Mouse (Mus musculus) MEL (cell line): Measurements from ENCODE around the gene Desi2. TPM values are rescaled to one million over a fixed set of nuclear protein-coding genes. Genes with fewer than 3 reads are reported as not detected.
"Not testable (repeated sequence)": the region's sequence is repeated elsewhere in the genome, so short reads cannot be mapped to it uniquely, and the experiment has no call there.

Experiments used
- DNase-seq: peaks from one replicate; pipeline ENCODE4 v3.0.0; 2011; ENCODE audit warnings: low read depth, low spot score
- H3K27ac ChIP-seq: 2 replicates; pipeline ENCODE4 v1.5.1; 2012; ENCODE audit warnings: low read depth, mild to moderate bottlenecking, control low read depth, low read length, moderate library complexity; ENCODE audit not compliant: control insufficient read depth
- H3K27me3 ChIP-seq, 2 experiments: fragments of 150-350 bp in 1 of 2; sonication (generic) in 1 of 2; 2 replicates each; pipeline ENCODE4 v1.6.1; 2012; ENCODE audit warnings: low read length in 2 of 2, mild to moderate bottlenecking in 2 of 2, improper control_type of control experiment in 1 of 2, moderate library complexity in 1 of 2; ENCODE audit not compliant: insufficient read depth in 2 of 2, control insufficient read depth in 1 of 2
- H3K36me3 ChIP-seq, 2 experiments: 2 replicates each; pipeline ENCODE4 v1.6.1; 2012 to 2014; ENCODE audit warnings: low read length in 2 of 2, improper control_type of control experiment in 1 of 2, inconsistent platforms in 1 of 2, mild to moderate bottlenecking in 1 of 2; ENCODE audit not compliant: insufficient read depth in 2 of 2, control insufficient read depth in 1 of 2
- H3K4me1 ChIP-seq, 2 experiments: fragments of 150-350 bp in 1 of 2; sonication (generic) in 1 of 2; 2 replicates each; pipeline ENCODE4 v1.6.1; 2012; ENCODE audit warnings: low read length in 2 of 2, improper control_type of control experiment in 1 of 2, mild to moderate bottlenecking in 1 of 2; ENCODE audit not compliant: insufficient read depth in 2 of 2, control insufficient read depth in 1 of 2
- H3K4me3 ChIP-seq, 2 experiments: fragments of 150-350 bp in 1 of 2; sonication (generic) in 1 of 2; 2 replicates each; pipeline ENCODE4 v1.5.1; 2012; ENCODE audit warnings: low read depth in 2 of 2, low read length in 2 of 2, mild to moderate bottlenecking in 2 of 2, moderate library complexity in 2 of 2, control low read depth in 1 of 2, improper control_type of control experiment in 1 of 2; ENCODE audit not compliant: control insufficient read depth in 1 of 2, insufficient read depth in 1 of 2
- H3K79me2 ChIP-seq: 2 replicates; pipeline ENCODE4 v1.6.1; 2012; ENCODE audit warnings: mild to moderate bottlenecking, low read length, moderate library complexity; ENCODE audit not compliant: control insufficient read depth, poor library complexity, insufficient read depth
- H3K9ac ChIP-seq: 2 replicates; pipeline ENCODE4 v1.6.1; 2012; ENCODE audit warnings: low read depth, mild to moderate bottlenecking, control low read depth, low read length, moderate library complexity; ENCODE audit not compliant: control insufficient read depth, poor library complexity, severe bottlenecking
- H3K9me3 ChIP-seq: fragments of 150-350 bp; sonication (generic); replicated peaks from 2 replicates; pipeline ENCODE4 v1.6.1; 2012; ENCODE audit warnings: mild to moderate bottlenecking, low read length, improper control_type of control experiment, moderate library complexity; ENCODE audit not compliant: insufficient read depth
- CHD2 ChIP-seq: IDR thresholded peaks from 2 replicates; pipeline ENCODE4 v1.6.1; 2011; ENCODE audit warnings: low read length, improper control_type of control experiment
- CTCF ChIP-seq, 3 experiments: IDR thresholded peaks in 2 of 3; conservative IDR thresholded peaks in 1 of 3; 2 replicates each; pipeline ENCODE4 v1.5.1; 2011 to 2012; ENCODE audit warnings: low read length in 3 of 3, low read depth in 2 of 3, mild to moderate bottlenecking in 2 of 3, improper control_type of control experiment in 1 of 3, inconsistent platforms in 1 of 3, mixed read lengths in 1 of 3, moderate library complexity in 1 of 3; ENCODE audit not compliant: control insufficient read depth in 1 of 3, insufficient read depth in 1 of 3, poor library complexity in 1 of 3, severe bottlenecking in 1 of 3
- ELF1 ChIP-seq: IDR thresholded peaks from 2 replicates; pipeline ENCODE4 v1.6.1; 2014; ENCODE audit warnings: low read depth, mild to moderate bottlenecking, inconsistent platforms, low read length, improper control_type of control experiment, moderate library complexity
- HCFC1 ChIP-seq: IDR thresholded peaks from 2 replicates; pipeline ENCODE4 v1.6.1; 2012; ENCODE audit warnings: low read depth, mild to moderate bottlenecking, inconsistent platforms, low read length, improper control_type of control experiment, moderate library complexity
- KAT2A ChIP-seq: conservative IDR thresholded peaks from 2 replicates; pipeline ENCODE4 v1.6.1; 2012; ENCODE audit warnings: low read depth, low read length, improper control_type of control experiment, inconsistent platforms
- MYC ChIP-seq: IDR thresholded peaks from 2 replicates; pipeline ENCODE4 v1.6.1; 2011; ENCODE audit warnings: low read depth, mild to moderate bottlenecking, low read length, improper control_type of control experiment, moderate library complexity
- NELFE ChIP-seq: IDR thresholded peaks from 2 replicates; pipeline ENCODE4 v1.6.1; 2011; ENCODE audit warnings: low read depth, low read length, improper control_type of control experiment
- NRF1 ChIP-seq: IDR thresholded peaks from 2 replicates; pipeline ENCODE4 v1.6.1; 2014; ENCODE audit warnings: low read depth, mild to moderate bottlenecking, inconsistent platforms, low read length, improper control_type of control experiment, moderate library complexity; ENCODE audit not compliant: poor library complexity, insufficient read depth, severe bottlenecking
- POLR2A ChIP-seq, 2 experiments: IDR thresholded peaks; 2 replicates each; pipeline ENCODE4 v1.6.1; 2011 to 2012; ENCODE audit warnings: low read length in 2 of 2, mild to moderate bottlenecking in 2 of 2, control low read depth in 1 of 2, improper control_type of control experiment in 1 of 2, low read depth in 1 of 2, moderate library complexity in 1 of 2; ENCODE audit not compliant: control insufficient read depth in 1 of 2, insufficient read depth in 1 of 2, poor library complexity in 1 of 2
- POLR2AphosphoS2 ChIP-seq: IDR thresholded peaks from 2 replicates; pipeline ENCODE4 v1.6.1; 2011; ENCODE audit warnings: low read length, improper control_type of control experiment
- RAD21 ChIP-seq: IDR thresholded peaks from 2 replicates; pipeline ENCODE4 v1.6.1; 2011; ENCODE audit warnings: mild to moderate bottlenecking, low read depth, low read length, improper control_type of control experiment
- SIN3A ChIP-seq: IDR thresholded peaks from 2 replicates; pipeline ENCODE4 v1.6.1; 2012; ENCODE audit warnings: low read length, improper control_type of control experiment, inconsistent platforms
- SMC3 ChIP-seq: IDR thresholded peaks from 2 replicates; pipeline ENCODE4 v1.6.1; 2011; ENCODE audit warnings: low read depth, low read length, improper control_type of control experiment
- TBP ChIP-seq: IDR thresholded peaks from 2 replicates; pipeline ENCODE4 v1.8.0; 2011; ENCODE audit warnings: low read depth, low read length, improper control_type of control experiment
- TCF12 ChIP-seq: IDR thresholded peaks from 2 replicates; pipeline ENCODE4 v1.6.1; 2014; ENCODE audit warnings: low read depth, mild to moderate bottlenecking, inconsistent platforms, low read length, improper control_type of control experiment, moderate library complexity
- USF1 ChIP-seq: IDR thresholded peaks from 2 replicates; pipeline ENCODE4 v1.6.1; 2014; ENCODE audit warnings: low read depth, mild to moderate bottlenecking, inconsistent platforms, low read length, improper control_type of control experiment, moderate library complexity
- ZC3H11A ChIP-seq: IDR thresholded peaks from 2 replicates; pipeline ENCODE4 v1.6.1; 2012; ENCODE audit warnings: low read depth, mild to moderate bottlenecking, inconsistent platforms, low read length, improper control_type of control experiment
- ZMIZ1 ChIP-seq: IDR thresholded peaks from 2 replicates; pipeline ENCODE4 v1.6.1; 2012; ENCODE audit warnings: low read depth, mild to moderate bottlenecking, inconsistent platforms, low read length, improper control_type of control experiment, moderate library complexity
- polyA plus RNA-seq, 2 experiments: library from polyadenylated mRNA; stranded (reverse) in 1 of 2; unstranded in 1 of 2; fragments of >175 nt in 1 of 2; fragments of >200 nt in 1 of 2; gene quantifications; 2 replicates each; pipeline versions ENCODE4 v1.2.1 to v1.2.4; 2012; ENCODE audit warnings: low replicate concordance in 2 of 2, low read depth in 1 of 2; ENCODE audit not compliant: insufficient read length in 2 of 2, insufficient read depth in 1 of 2, missing spikeins in 1 of 2
- total RNA-seq: library from RNA; depleted of rRNA; stranded (reverse); fragments of 300-350 nt; gene quantifications from 2 replicates; pipeline ENCODE4 v1.2.3, GENCODE M21; 2012; rRNA removed

Desi2 gene
- total RNA-seq (16.4 and 16.9 TPM in 2 replicates), polyA plus RNA-seq (10 to 100 TPM in 1 of 2 experiments, not detected in 1; 22.3 TPM)

- not testable (repeated sequence) for H3K9me3 ChIP-seq, H3K79me2 ChIP-seq, H3K27me3 ChIP-seq, H3K4me1 ChIP-seq
- Histone ChIP-seq H3K36me3 (peaks cover 0 to 18% of the 10 kb centered on the region in 2 experiments; a peak in 2 of 4 replicates), H3K27ac (peak within 1 kb of the TSS; percentile 58; the same call in 1 of the 2 replicates), H3K4me3 (peak within 1 kb of the TSS; percentile 67 to 96), H3K9ac (peak within 1 kb of the TSS; percentile 73)
- peak; percentile 97 for DNase-seq
- peak; percentile 31; the same call in 1 of the 2 replicates for TF ChIP-seq CHD2
- TF ChIP-seq NELFE = peak; percentile 93
- TF ChIP-seq MYC = peak; percentile 50; the same call in 1 of the 2 replicates
- TF ChIP-seq POLR2AphosphoS2 = peak; percentile 94
- TF ChIP-seq KAT2A = peak; percentile 93
- peak; percentile 93 for TF ChIP-seq HCFC1
- TF ChIP-seq USF1 = peak; percentile 70
- peak; percentile 51; the same call in 1 of the 2 replicates for TF ChIP-seq TCF12
- TF ChIP-seq POLR2A (IDR thresholded peaks at IDR 0.05; ENCODE audit: control insufficient read depth in 1 of 2, insufficient read depth in 1 of 2, low read depth in 1 of 2, low read length in 2 of 2, poor library complexity in 1 of 2) = peak in 1 of 2 experiments; percentile 90; a peak in 2 of 4 replicates
- peak; percentile 66 for TF ChIP-seq NRF1
- TF ChIP-seq TBP = peak; percentile 85
- peak; percentile 70 for TF ChIP-seq ELF1
- TF ChIP-seq ZMIZ1 = peak; percentile 89
- peak; percentile 76 for TF ChIP-seq SIN3A
Measured at GRCm38 (mm10) chr1:178187216-178187791, at the start of gene Desi2. Desi2 (plus strand) TSS chr1:178187417.

GRCm38 (mm10) chr1:178146513-178146912, 40.7 kb upstream of the Desi2 start:
- not testable (repeated sequence) for H3K27ac ChIP-seq, H3K9me3 ChIP-seq, H3K27me3 ChIP-seq, H3K36me3 ChIP-seq, H3K9ac ChIP-seq, H3K4me1 ChIP-seq
- peak; percentile 47 for DNase-seq
- peak; percentile 14 to 48 (median 17); a peak in 3 of 6 replicates for TF ChIP-seq CTCF (IDR thresholded peaks at IDR 0.05 in 2 of 3, conservative IDR thresholded peaks at IDR 0.05 in 1 of 3; ENCODE audit: control insufficient read depth in 1 of 3, insufficient read depth in 1 of 3, low read depth in 2 of 3, low read length in 3 of 3, poor library complexity in 1 of 3, severe bottlenecking in 1 of 3)
- TF ChIP-seq SMC3 = peak; percentile 61
- peak; percentile 52 for TF ChIP-seq RAD21
- peak; percentile 66 for TF ChIP-seq ZC3H11A
- TF ChIP-seq, all 39 proteins: peak for 4; not testable (repeated sequence) for 35
- not testable (repeated sequence) for H3K4me3 ChIP-seq, H3K79me2 ChIP-seq

GRCm38 (mm10) chr1:178146915-178147314, 40.3 kb upstream of the Desi2 start:
- not testable (repeated sequence) for H3K4me1 ChIP-seq, H3K79me2 ChIP-seq, H3K9ac ChIP-seq, H3K27me3 ChIP-seq, H3K36me3 ChIP-seq, H3K9me3 ChIP-seq, H3K4me3 ChIP-seq, H3K27ac ChIP-seq
- peak; percentile 14 for DNase-seq
